Mouse (Mus musculus): ENCODE data around the gene Pde4c. TPM values are rescaled to one million over a fixed set of nuclear protein-coding genes. Genes with fewer than 3 reads are reported as not detected.

Gene Pde4c
- polyA plus RNA-seq, 1 experiment from 2014 or later: 0.15 TPM

- WGBS: 67% methylated on average over 8 of the region's 8 CpGs
- Histone ChIP-seq H3K9ac (replicated peaks) (peak overlapping the region; percentile 83), H3K36me3 (peaks cover 33% of the 10 kb centered on the region), H3K4me1 (peaks cover 40% of the 10 kb centered on the region), H3K4me3 (peak overlapping the region; percentile 62; the same call in 1 of the 2 replicates), H3K27ac (replicated peaks) (no peak overlapping the region), H3K27me3 (peaks cover 44% of the 10 kb centered on the region), H3K4me2 (replicated peaks) (peak overlapping the region; percentile 77), H3K9me3 (no peaks in the 10 kb centered on the region)
- ATAC-seq (ENCODE audit: low FRiP score, low read depth): no peak
These were observed 67.3 kb downstream of the Pde4c start for GRCm38 (mm10) chr8:70790846-70791245.

GRCm38 (mm10) chr8:70791294-70791701 is 67.8 kb downstream of the Pde4c start:
- Histone ChIP-seq H3K4me2 (replicated peaks) (peak overlapping the region; percentile 77), H3K9me3 (no peaks in the 10 kb centered on the region), H3K27me3 (peaks cover 48% of the 10 kb centered on the region), H3K27ac (replicated peaks) (no peak overlapping the region), H3K4me3 (peak overlapping the region; percentile 62), H3K4me1 (peaks cover 40% of the 10 kb centered on the region), H3K36me3 (peaks cover 29% of the 10 kb centered on the region), H3K9ac (replicated peaks) (peak overlapping the region; percentile 83)
- 87% methylated on average over 7 of the region's 7 CpGs for WGBS
- ATAC-seq (ENCODE audit: low FRiP score, low read depth): no peak

GRCm38 (mm10) chr8:70791975-70792691 is 68.6 kb downstream of the Pde4c start:
- peaks cover 46% of the 10 kb centered on the region for H3K27me3 ChIP-seq
- peak; percentile 88 for ATAC-seq (ENCODE audit: low FRiP score, low read depth)
- peak overlapping the region; percentile 90 for H3K27ac ChIP-seq (replicated peaks)
- H3K9ac ChIP-seq (replicated peaks): peak overlapping the region; percentile 83
- H3K36me3 ChIP-seq: peaks cover 21% of the 10 kb centered on the region
- H3K4me1 ChIP-seq: peaks cover 45% of the 10 kb centered on the region
- H3K4me3 ChIP-seq: peak overlapping the region; percentile 62
- WGBS: 6% methylated on average over 58 of the region's 58 CpGs
- H3K4me2 ChIP-seq (replicated peaks): peak overlapping the region; percentile 77
- no peaks in the 10 kb centered on the region for H3K9me3 ChIP-seq

GRCm38 (mm10) chr8:70792700-70793099 is 69.2 kb downstream of the Pde4c start:
- Histone ChIP-seq H3K4me2 (replicated peaks) (peak overlapping the region; percentile 77), H3K27me3 (peaks cover 44% of the 10 kb centered on the region), H3K27ac (replicated peaks) (peak overlapping the region; percentile 90), H3K36me3 (peaks cover 16% of the 10 kb centered on the region), H3K9me3 (no peaks in the 10 kb centered on the region), H3K4me1 (peaks cover 46% of the 10 kb centered on the region), H3K4me3 (peak overlapping the region; percentile 62), H3K9ac (replicated peaks) (peak overlapping the region; percentile 83)
- 1% methylated on average over 20 of the region's 20 CpGs for WGBS
- ATAC-seq (ENCODE audit: low FRiP score, low read depth): peak; percentile 50

DNA sequence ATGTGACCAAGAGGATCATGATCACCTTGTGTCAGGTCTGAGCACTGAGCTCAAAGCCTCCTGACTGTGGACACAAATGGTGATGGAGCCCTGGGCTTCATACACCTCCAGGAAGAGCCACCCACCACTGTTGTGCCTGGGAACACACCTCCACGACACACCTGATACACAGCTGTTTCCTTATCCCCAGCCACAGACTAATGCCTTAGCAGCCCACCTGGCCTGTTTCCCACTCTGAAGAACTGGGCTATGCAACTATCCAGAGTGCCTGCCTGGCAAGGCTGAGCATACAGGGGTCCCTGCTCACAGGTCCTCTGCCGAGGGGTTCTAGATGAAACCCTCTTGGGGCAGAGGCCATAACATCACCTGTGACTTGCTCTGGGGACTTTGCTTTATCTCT is 70.7 kb downstream of the Pde4c start:
- H3K36me3 ChIP-seq: 0 out of 2 replicates have a peak, but pooled peaks cover 4% of the 10 kb centered on the region
- H3K9me3 ChIP-seq: no peaks in the 10 kb centered on the region
- no peak overlapping the region for H3K4me3 ChIP-seq
- peaks cover 44% of the 10 kb centered on the region for H3K27me3 ChIP-seq
- WGBS: 88% methylated on average over 2 of the region's 2 CpGs
- no peak overlapping the region for H3K27ac ChIP-seq (replicated peaks)
- no peak overlapping the region for H3K9ac ChIP-seq (replicated peaks)
- no peak overlapping the region for H3K4me2 ChIP-seq (replicated peaks)
- H3K4me1 ChIP-seq: peaks cover 41% of the 10 kb centered on the region
- no peak for ATAC-seq (ENCODE audit: low FRiP score, low read depth)

DNA sequence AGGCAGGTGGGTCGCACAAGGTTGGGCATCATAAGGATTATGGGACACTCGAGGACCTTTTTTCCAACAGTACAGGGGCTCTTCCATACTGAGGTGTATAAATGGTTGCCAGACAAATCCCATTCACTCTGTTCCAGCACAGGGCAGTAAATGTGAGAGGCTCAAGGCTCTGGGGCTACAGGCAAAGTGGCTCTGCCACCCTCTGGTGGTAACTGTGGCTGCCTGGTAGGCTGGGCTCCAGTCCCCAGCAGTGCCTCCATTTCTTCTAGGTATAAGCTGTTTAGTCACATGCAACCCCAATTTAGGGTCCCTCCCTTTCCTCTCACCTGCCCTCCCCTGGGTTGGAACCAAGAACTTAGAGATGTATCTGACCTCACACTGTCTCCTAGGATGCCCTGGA is 71.8 kb downstream of the Pde4c start:
- Histone ChIP-seq H3K4me1 (peaks cover 39% of the 10 kb centered on the region), H3K9me3 (no peaks in the 10 kb centered on the region), H3K27me3 (peaks cover 49% of the 10 kb centered on the region), H3K27ac (replicated peaks) (no peak overlapping the region), H3K4me2 (replicated peaks) (no peak overlapping the region), H3K4me3 (no peak overlapping the region), H3K36me3 (no peaks in the 10 kb centered on the region), H3K9ac (replicated peaks) (no peak overlapping the region)
- ATAC-seq (ENCODE audit: low FRiP score, low read depth): no peak
- WGBS: 92% methylated on average over 2 of the region's 2 CpGs

GRCm38 (mm10) chr8:70796403-70797080 is 73.0 kb downstream of the Pde4c start:
- Histone ChIP-seq H3K36me3 (no peaks in the 10 kb centered on the region), H3K4me1 (peaks cover 33% of the 10 kb centered on the region), H3K4me2 (replicated peaks) (peak overlapping the region; percentile 81), H3K9ac (replicated peaks) (peak overlapping the region; percentile 62), H3K9me3 (no peaks in the 10 kb centered on the region), H3K4me3 (peak overlapping the region; percentile 56), H3K27ac (replicated peaks) (peak overlapping the region; percentile 25), H3K27me3 (peaks cover 55% of the 10 kb centered on the region)
- peak; percentile 1 for ATAC-seq (ENCODE audit: low FRiP score, low read depth)
- 2% methylated on average over 54 of the region's 54 CpGs for WGBS

DNA sequence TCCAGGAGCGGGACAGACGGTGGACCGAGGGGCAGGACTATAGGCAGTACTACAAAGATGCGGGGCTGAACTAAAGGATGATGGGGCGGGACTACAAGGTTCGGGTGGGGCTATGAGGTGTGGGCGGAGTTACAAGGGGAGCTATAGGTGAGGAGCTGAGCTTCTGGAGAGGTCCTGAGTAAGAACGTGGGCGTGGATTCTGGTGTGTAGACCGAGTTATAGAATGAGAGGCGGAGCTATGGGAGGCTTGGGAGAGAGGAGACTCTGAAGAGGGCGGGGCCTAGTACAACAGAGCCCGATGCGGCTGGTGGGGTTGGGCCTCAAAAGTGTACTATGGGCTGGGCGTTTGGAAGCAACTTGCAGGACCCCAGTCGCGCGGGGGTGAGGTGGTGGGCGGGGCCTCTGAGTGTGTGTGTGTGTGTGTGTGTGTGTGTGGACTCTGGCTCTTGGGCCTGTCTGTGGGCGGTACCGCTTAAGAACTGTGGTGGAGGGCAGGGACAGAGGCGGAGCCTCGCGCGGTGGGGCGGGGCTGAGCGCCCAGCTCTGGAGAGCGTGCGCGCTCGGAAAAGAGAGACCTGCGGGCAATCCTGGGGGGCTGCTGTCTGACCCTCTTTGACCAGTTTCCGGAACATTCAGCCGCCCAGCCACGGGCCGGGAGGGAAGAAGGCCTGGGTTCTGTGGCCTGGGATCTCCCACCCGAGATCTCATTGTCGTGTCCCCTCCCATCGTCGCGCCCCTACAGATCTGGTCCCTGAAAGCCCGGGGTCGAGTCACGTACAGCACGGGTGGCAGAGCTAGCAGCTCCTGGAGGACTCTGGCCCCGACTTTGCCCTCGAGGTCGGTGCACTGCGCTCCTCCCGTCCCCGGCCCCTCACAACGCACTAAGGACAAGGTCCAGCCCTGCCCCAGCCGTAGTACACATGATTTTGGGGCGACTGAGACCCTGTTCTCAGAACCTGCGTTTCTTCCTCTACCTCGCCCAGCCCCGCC is 73.9 kb downstream of the Pde4c start:
- H3K4me1 ChIP-seq: peaks cover 27% of the 10 kb centered on the region
- peak; percentile 79 for ATAC-seq (ENCODE audit: low FRiP score, low read depth)
- peak overlapping the region; percentile 56 for H3K4me3 ChIP-seq
- H3K4me2 ChIP-seq (replicated peaks): peak overlapping the region; percentile 81
- H3K27me3 ChIP-seq: peaks cover 63% of the 10 kb centered on the region
- peak overlapping the region; percentile 62 for H3K9ac ChIP-seq (replicated peaks)
- H3K36me3 ChIP-seq: no peaks in the 10 kb centered on the region
- H3K9me3 ChIP-seq: no peaks in the 10 kb centered on the region
- H3K27ac ChIP-seq (replicated peaks): peak overlapping the region; percentile 25; the same call in 1 of the 2 replicates
- 1% methylated on average over 48 of the region's 57 CpGs for WGBS

- Histone ChIP-seq H3K27ac (replicated peaks) (no peak overlapping the region), H3K4me2 (replicated peaks) (peak overlapping the region; percentile 81), H3K4me3 (peak overlapping the region; percentile 56), H3K4me1 (peaks cover 19% of the 10 kb centered on the region), H3K9ac (replicated peaks) (no peak overlapping the region), H3K27me3 (peaks cover 72% of the 10 kb centered on the region), H3K9me3 (no peaks in the 10 kb centered on the region), H3K36me3 (no peaks in the 10 kb centered on the region)
- WGBS: 15% methylated on average over 15 of the region's 15 CpGs
- no peak for ATAC-seq (ENCODE audit: low FRiP score, low read depth)
These were observed 74.8 kb downstream of the Pde4c start for GRCm38 (mm10) chr8:70798281-70798680.

GRCm38 (mm10) chr8:70800648-70801047 is 77.1 kb downstream of the Pde4c start:
- Histone ChIP-seq H3K27ac (replicated peaks) (no peak overlapping the region), H3K27me3 (peaks cover 80% of the 10 kb centered on the region), H3K4me2 (replicated peaks) (no peak overlapping the region), H3K9me3 (no peaks in the 10 kb centered on the region), H3K36me3 (no peaks in the 10 kb centered on the region), H3K4me3 (no peak overlapping the region), H3K4me1 (peaks cover 27% of the 10 kb centered on the region), H3K9ac (replicated peaks) (no peak overlapping the region)
- WGBS: 53% methylated on average over 10 of the region's 10 CpGs
- no peak for ATAC-seq (ENCODE audit: low FRiP score, low read depth)

Measured in midbrain, embryonic 12.5 days (tissue).